Mouse (Mus musculus): ENCODE results near the gene Tekt4. TPM values are rescaled to one million over a fixed set of nuclear protein-coding genes. Genes with fewer than 3 reads are reported as not detected.

Gene Tekt4
- polyA plus RNA-seq, 1 experiment from 2014 or later, result not detected

- TF ChIP-seq CTCF (IDR thresholded peaks at IDR 0.05; ENCODE audit: low read depth), result no peak
- Histone ChIP-seq H3K9me3 (replicated peaks; ENCODE audit: low read length) (no peaks in the 10 kb centered on the region), H3K4me3 (replicated peaks; ENCODE audit: low read depth, low read length) (no peak overlapping the region), H3K27ac (no peak overlapping the region), H3K4me1 (replicated peaks; ENCODE audit: insufficient read depth, low read length) (no peaks in the 10 kb centered on the region), H3K36me3 (ENCODE audit: insufficient read depth, low read length) (no peaks in the 10 kb centered on the region), H3K4me2 (ENCODE audit: low read length) (no peak overlapping the region), H3K27me3 (ENCODE audit: insufficient read depth, low read length) (no peaks in the 10 kb centered on the region), H3K9ac (ENCODE audit: low read depth, low read length) (no peak overlapping the region)
- ATAC-seq (replicated peaks; ENCODE audit: low FRiP score, low read depth) (no peak), DNase-seq (ENCODE audit: low spot score) (no peak)
- WGBS, result 57% methylated on average over 8 of the region's 8 CpGs
These were observed 2.1 kb downstream of the Tekt4 start for GRCm38 (mm10) chr17:25456540-25456939.

- ATAC-seq (replicated peaks; ENCODE audit: low FRiP score, low read depth), result peak; percentile 57; the same call in 1 of the 2 replicates
- no peak overlapping the region for H3K27ac ChIP-seq
- H3K9ac ChIP-seq (ENCODE audit: low read depth, low read length), result no peak overlapping the region
These were observed 7.9 kb downstream of the Tekt4 start for GRCm38 (mm10) chr17:25462236-25462875.

GRCm38 (mm10) chr17:25463326-25463945 is 9.0 kb downstream of the Tekt4 start:
- Histone ChIP-seq H3K36me3 (ENCODE audit: insufficient read depth, low read length) (no peaks in the 10 kb centered on the region), H3K4me1 (replicated peaks; ENCODE audit: insufficient read depth, low read length) (no peaks in the 10 kb centered on the region), H3K4me3 (replicated peaks; ENCODE audit: low read depth, low read length) (no peak overlapping the region), H3K27me3 (ENCODE audit: insufficient read depth, low read length) (no peaks in the 10 kb centered on the region), H3K9me3 (replicated peaks; ENCODE audit: low read length) (no peaks in the 10 kb centered on the region), H3K4me2 (ENCODE audit: low read length) (no peak overlapping the region), H3K27ac (no peak overlapping the region), H3K9ac (ENCODE audit: low read depth, low read length) (no peak overlapping the region)
- no peak for TF ChIP-seq CTCF (IDR thresholded peaks at IDR 0.05; ENCODE audit: low read depth)
- 53% methylated on average over 4 of the region's 4 CpGs for WGBS
- ATAC-seq (replicated peaks; ENCODE audit: low FRiP score, low read depth) (no peak), DNase-seq (ENCODE audit: low spot score) (no peak)

More at GRCm38 (mm10) chr17:25462236-25462875, 7.9 kb downstream of the Tekt4 start:
- no peaks in the 10 kb centered on the region for H3K9me3 ChIP-seq (replicated peaks; ENCODE audit: low read length)
- H3K27me3 ChIP-seq (ENCODE audit: insufficient read depth, low read length), result no peaks in the 10 kb centered on the region
- WGBS, result 17% methylated on average over 9 of the region's 9 CpGs
- H3K4me2 ChIP-seq (ENCODE audit: low read length), result no peak overlapping the region
- DNase-seq (ENCODE audit: low spot score), result peak; percentile 42
- no peaks in the 10 kb centered on the region for H3K36me3 ChIP-seq (ENCODE audit: insufficient read depth, low read length)
- TF ChIP-seq CTCF (IDR thresholded peaks at IDR 0.05; ENCODE audit: low read depth), result no peak
- no peaks in the 10 kb centered on the region for H3K4me1 ChIP-seq (replicated peaks; ENCODE audit: insufficient read depth, low read length)
- H3K4me3 ChIP-seq (replicated peaks; ENCODE audit: low read depth, low read length), result no peak overlapping the region

- TF ChIP-seq CTCF (IDR thresholded peaks at IDR 0.05; ENCODE audit: low read depth), result no peak
- DNase-seq (ENCODE audit: low spot score) (no peak), ATAC-seq (replicated peaks; ENCODE audit: low FRiP score, low read depth) (no peak)
- 82% methylated on average over 4 of the region's 4 CpGs for WGBS
- Histone ChIP-seq H3K27ac (no peak overlapping the region), H3K4me2 (ENCODE audit: low read length) (no peak overlapping the region), H3K27me3 (ENCODE audit: insufficient read depth, low read length) (no peaks in the 10 kb centered on the region), H3K4me1 (replicated peaks; ENCODE audit: insufficient read depth, low read length) (no peaks in the 10 kb centered on the region), H3K36me3 (ENCODE audit: insufficient read depth, low read length) (no peaks in the 10 kb centered on the region), H3K4me3 (replicated peaks; ENCODE audit: low read depth, low read length) (no peak overlapping the region), H3K9ac (ENCODE audit: low read depth, low read length) (no peak overlapping the region), H3K9me3 (replicated peaks; ENCODE audit: low read length) (no peaks in the 10 kb centered on the region)
These were observed 9.7 kb downstream of the Tekt4 start for GRCm38 (mm10) chr17:25464091-25464490.

GRCm38 (mm10) chr17:25466257-25466656 is 11.8 kb downstream of the Tekt4 start:
- Histone ChIP-seq H3K9me3 (replicated peaks; ENCODE audit: low read length) (no peaks in the 10 kb centered on the region), H3K27ac (no peak overlapping the region), H3K36me3 (ENCODE audit: insufficient read depth, low read length) (no peaks in the 10 kb centered on the region), H3K27me3 (ENCODE audit: insufficient read depth, low read length) (no peaks in the 10 kb centered on the region), H3K4me1 (replicated peaks; ENCODE audit: insufficient read depth, low read length) (no peaks in the 10 kb centered on the region), H3K4me2 (ENCODE audit: low read length) (no peak overlapping the region), H3K4me3 (replicated peaks; ENCODE audit: low read depth, low read length) (no peak overlapping the region), H3K9ac (ENCODE audit: low read depth, low read length) (no peak overlapping the region)
- no peak for ATAC-seq (replicated peaks; ENCODE audit: low FRiP score, low read depth)
- no peak for DNase-seq (ENCODE audit: low spot score)
- WGBS, result 90% methylated on average over 2 of the region's 2 CpGs
- no peak for TF ChIP-seq CTCF (IDR thresholded peaks at IDR 0.05; ENCODE audit: low read depth)

DNA sequence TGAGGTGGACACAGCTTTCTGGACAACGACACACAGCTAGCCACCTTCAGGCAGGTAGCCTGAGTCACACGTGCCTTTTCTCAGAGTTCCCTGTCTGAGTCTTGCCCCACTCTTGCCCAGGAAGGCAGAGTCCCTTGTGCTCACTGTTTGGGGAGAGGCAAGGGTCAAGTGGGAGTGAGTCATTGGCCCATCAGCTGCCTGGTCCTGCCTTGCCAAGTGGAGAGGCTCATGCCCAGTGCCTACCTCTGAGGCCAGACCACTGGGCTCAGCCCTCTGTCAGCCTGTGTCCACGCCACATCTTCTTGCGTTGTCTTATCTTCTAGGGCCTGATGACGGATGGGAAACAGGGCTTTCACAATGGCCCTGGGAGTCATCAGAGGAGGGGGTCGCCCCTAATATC is 13.4 kb downstream of the Tekt4 start:
- no peak for ATAC-seq (replicated peaks; ENCODE audit: low FRiP score, low read depth)
- no peak overlapping the region for H3K27ac ChIP-seq

More for the DNA sequence above, 13.4 kb downstream of the Tekt4 start:
- H3K36me3 ChIP-seq (ENCODE audit: insufficient read depth, low read length), result no peaks in the 10 kb centered on the region
- no peaks in the 10 kb centered on the region for H3K27me3 ChIP-seq (ENCODE audit: insufficient read depth, low read length)
- no peak for DNase-seq (ENCODE audit: low spot score)
- no peak overlapping the region for H3K9ac ChIP-seq (ENCODE audit: low read depth, low read length)
- 74% methylated on average over 6 of the region's 6 CpGs for WGBS
- TF ChIP-seq CTCF (IDR thresholded peaks at IDR 0.05; ENCODE audit: low read depth), result no peak
- no peaks in the 10 kb centered on the region for H3K4me1 ChIP-seq (replicated peaks; ENCODE audit: insufficient read depth, low read length)
- H3K4me3 ChIP-seq (replicated peaks; ENCODE audit: low read depth, low read length), result no peak overlapping the region
- no peaks in the 10 kb centered on the region for H3K9me3 ChIP-seq (replicated peaks; ENCODE audit: low read length)
- H3K4me2 ChIP-seq (ENCODE audit: low read length), result no peak overlapping the region

Data from kidney, postnatal 0 days (tissue).